Mouse (Mus musculus): Measurements from ENCODE around the gene Prss16. TPM values are rescaled to one million over a fixed set of nuclear protein-coding genes. Genes with fewer than 3 reads are reported as not detected.

Prss16 gene
- polyA plus RNA-seq, 1 experiment, result 0.08 TPM

DNA sequence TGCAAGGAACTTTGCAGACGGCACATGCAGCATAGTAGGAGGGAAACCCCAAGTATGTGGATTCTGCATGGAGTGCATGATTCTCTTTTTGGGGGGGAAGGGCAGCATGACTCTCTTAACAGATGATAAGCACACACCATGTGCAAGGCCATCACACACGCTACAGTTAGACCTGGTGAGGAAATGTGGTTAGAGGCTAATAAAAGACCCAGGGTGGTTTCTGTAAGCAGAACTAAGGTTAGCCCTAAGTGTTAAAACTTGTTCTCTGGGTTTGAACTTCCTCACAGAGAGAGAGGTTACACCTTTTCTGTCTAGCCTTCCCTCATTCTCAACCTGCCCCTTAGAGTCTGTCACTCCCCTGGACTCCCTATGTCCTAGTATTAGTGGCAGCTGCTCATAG lies 8.2 kb downstream of the Prss16 start:
- DNase-seq (ENCODE audit: low read depth), result no peak
- TF ChIP-seq POLR2A (IDR thresholded peaks at IDR 0.05; ENCODE audit: borderline replicate concordance, extremely low read depth, insufficient read depth, insufficient read length, poor library complexity, severe bottlenecking), result no peak
- TF ChIP-seq CTCF (IDR thresholded peaks at IDR 0.05; ENCODE audit: borderline replicate concordance, extremely low read depth, insufficient read depth, insufficient read length), result no peak

- DNase-seq (ENCODE audit: low read depth), result no peak
- no peak for TF ChIP-seq CTCF (IDR thresholded peaks at IDR 0.05; ENCODE audit: borderline replicate concordance, extremely low read depth, insufficient read depth, insufficient read length)
- TF ChIP-seq POLR2A (IDR thresholded peaks at IDR 0.05; ENCODE audit: borderline replicate concordance, extremely low read depth, insufficient read depth, insufficient read length, poor library complexity, severe bottlenecking), result no peak
Measured at GRCm38 (mm10) chr13:21999147-21999546, 10.4 kb downstream of the Prss16 start.

DNA sequence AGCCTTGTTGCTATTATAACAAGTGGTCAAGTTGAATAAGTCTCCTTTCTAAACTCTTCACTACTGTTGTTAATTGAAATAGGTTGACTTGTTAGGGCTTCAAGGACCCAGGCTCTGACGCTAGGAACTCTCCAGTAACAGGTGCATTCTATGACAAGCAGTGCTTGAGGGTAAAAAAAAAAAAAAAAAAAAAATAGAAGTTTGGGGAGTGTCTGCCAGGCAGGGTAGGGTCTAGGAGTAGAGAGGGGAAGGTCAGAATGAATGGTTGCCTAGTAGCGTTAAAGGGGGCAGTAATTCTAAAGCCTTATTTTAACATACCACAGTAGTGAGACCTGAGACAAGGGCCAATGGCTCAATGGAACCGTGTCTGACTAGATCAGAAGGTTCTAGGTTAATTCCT lies 11.1 kb downstream of the Prss16 start:
- no peak for TF ChIP-seq POLR2A (IDR thresholded peaks at IDR 0.05; ENCODE audit: borderline replicate concordance, extremely low read depth, insufficient read depth, insufficient read length, poor library complexity, severe bottlenecking)
- DNase-seq (ENCODE audit: low read depth), result no peak

DNA sequence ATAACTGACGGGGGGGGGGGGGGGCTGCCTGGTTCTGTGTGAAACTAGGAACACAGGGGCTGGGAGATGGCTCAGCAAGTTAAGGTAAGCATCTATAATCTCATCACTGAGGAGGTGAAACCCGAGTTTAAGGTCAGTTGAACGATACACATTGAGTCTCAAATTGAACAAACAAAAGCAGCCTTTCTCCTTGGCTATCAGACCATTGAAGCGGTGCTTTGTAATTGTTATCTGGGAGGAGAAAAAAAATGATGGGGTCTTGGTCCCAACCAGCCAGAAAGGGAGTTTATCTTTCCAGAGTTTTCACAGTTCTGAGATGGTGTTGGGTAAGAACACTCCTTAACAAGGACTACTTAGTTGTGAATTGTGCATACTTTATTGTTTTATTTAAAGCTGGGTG lies 11.7 kb downstream of the Prss16 start:
- no peak for DNase-seq (ENCODE audit: low read depth)
- TF ChIP-seq CTCF (IDR thresholded peaks at IDR 0.05; ENCODE audit: borderline replicate concordance, extremely low read depth, insufficient read depth, insufficient read length) (no peak), POLR2A (IDR thresholded peaks at IDR 0.05; ENCODE audit: borderline replicate concordance, extremely low read depth, insufficient read depth, insufficient read length, poor library complexity, severe bottlenecking) (no peak)

DNA sequence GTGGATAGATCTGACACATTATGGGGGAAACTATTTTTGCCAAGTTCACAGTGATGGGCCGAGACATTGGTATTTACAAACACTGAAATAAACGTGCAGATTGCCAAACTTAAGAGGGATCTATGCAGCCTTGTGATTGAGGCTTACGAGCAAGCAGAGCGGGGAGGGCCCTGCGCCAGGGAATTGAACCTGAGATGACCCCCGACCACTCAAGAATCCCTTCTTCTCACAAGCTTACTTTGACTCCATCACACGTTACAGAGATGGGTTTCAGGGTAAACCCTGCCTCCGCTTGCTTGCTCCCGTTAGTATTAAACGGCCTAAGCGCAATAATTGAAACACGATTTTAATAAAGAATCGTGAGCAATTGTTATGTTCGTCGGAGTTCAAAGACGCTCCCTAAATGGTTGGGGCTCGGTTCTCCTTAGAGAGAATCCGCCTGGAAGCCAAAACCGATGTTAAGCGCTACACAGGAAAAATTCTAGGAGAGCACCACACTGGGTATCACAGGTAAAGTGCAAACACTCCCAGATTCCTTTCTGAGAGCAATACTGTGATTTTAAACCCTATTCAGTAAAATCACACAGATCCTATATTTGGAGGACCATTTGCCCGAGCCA lies 12.2 kb downstream of the Prss16 start:
- peak; percentile 32 for DNase-seq (ENCODE audit: low read depth)

DNA sequence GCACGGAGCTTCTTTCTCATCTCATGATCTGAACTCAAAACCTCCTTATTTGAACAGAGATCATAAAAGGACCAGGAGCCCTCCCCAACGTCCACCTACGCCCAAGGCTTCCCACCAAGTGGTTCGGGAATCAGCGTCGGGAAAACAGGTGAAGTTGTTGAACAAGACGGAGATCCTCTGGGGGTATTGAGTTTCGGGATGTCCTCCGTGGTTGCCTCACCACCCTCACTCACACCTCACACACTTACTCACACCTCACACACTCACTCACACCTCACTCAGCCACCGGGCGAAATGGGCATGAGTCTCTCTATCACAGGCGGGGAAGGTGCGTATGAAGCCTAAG lies 12.7 kb downstream of the Prss16 start:
- DNase-seq (ENCODE audit: low read depth), result no peak
- TF ChIP-seq CTCF (IDR thresholded peaks at IDR 0.05; ENCODE audit: borderline replicate concordance, extremely low read depth, insufficient read depth, insufficient read length) (no peak), POLR2A (IDR thresholded peaks at IDR 0.05; ENCODE audit: borderline replicate concordance, extremely low read depth, insufficient read depth, insufficient read length, poor library complexity, severe bottlenecking) (no peak)

More for the DNA sequence above, 12.2 kb downstream of the Prss16 start:
- TF ChIP-seq POLR2A (IDR thresholded peaks at IDR 0.05; ENCODE audit: borderline replicate concordance, extremely low read depth, insufficient read depth, insufficient read length, poor library complexity, severe bottlenecking), result no peak
- TF ChIP-seq CTCF (IDR thresholded peaks at IDR 0.05; ENCODE audit: borderline replicate concordance, extremely low read depth, insufficient read depth, insufficient read length), result no peak

GRCm38 (mm10) chr13:21996101-21996839 lies 13.3 kb downstream of the Prss16 start:
- peak; percentile 62 for DNase-seq (ENCODE audit: low read depth)

GRCm38 (mm10) chr13:21995331-21995914 lies 14.1 kb downstream of the Prss16 start:
- DNase-seq (ENCODE audit: low read depth), result peak; percentile 64
- no peak for TF ChIP-seq POLR2A (IDR thresholded peaks at IDR 0.05; ENCODE audit: borderline replicate concordance, extremely low read depth, insufficient read depth, insufficient read length, poor library complexity, severe bottlenecking)
- TF ChIP-seq CTCF (IDR thresholded peaks at IDR 0.05; ENCODE audit: borderline replicate concordance, extremely low read depth, insufficient read depth, insufficient read length), result no peak

More at GRCm38 (mm10) chr13:21996101-21996839, 13.3 kb downstream of the Prss16 start:
- TF ChIP-seq POLR2A (IDR thresholded peaks at IDR 0.05; ENCODE audit: borderline replicate concordance, extremely low read depth, insufficient read depth, insufficient read length, poor library complexity, severe bottlenecking), result no peak

- peak; percentile 62 for DNase-seq (ENCODE audit: low read depth)
- TF ChIP-seq POLR2A (IDR thresholded peaks at IDR 0.05; ENCODE audit: borderline replicate concordance, extremely low read depth, insufficient read depth, insufficient read length, poor library complexity, severe bottlenecking), result no peak
Measured at GRCm38 (mm10) chr13:21994896-21995295, 14.6 kb downstream of the Prss16 start.

DNA sequence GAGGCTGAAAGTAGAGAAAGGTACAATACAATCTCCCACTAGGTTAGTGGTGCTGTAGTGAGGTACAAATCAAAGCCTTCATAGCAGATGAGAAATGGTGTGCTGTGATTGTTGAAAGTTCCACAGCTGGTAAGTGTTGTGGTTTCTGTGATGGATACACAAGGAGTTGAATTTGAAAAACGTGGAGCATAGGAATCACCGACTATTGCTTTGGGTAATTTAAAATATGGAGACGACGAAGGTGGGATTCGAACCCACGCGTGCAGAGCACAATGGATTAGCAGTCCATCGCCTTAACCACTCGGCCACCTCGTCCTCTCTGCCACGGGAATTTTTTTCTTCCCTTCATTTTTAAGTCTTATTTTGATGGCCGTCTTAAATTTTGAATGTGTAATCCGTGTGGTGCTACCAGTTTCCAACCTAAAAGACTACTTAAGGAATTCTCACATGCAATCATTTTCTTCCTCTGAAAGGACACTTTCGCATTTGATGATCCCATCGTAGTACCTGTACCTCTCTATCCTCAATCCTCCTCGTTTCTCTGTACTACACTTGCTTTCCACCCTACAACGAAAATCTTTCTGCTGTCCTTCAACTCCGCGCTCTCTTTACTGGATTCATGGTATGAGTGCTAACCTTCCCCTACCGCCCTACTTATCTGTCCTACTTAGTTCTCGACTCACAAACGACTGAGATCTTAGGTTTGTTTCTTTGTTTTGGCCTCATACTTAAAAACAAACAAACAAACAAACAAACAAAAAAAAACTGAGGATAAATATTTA lies 15.4 kb downstream of the Prss16 start:
- TF ChIP-seq CTCF (IDR thresholded peaks at IDR 0.05; ENCODE audit: borderline replicate concordance, extremely low read depth, insufficient read depth, insufficient read length) (no peak), POLR2A (IDR thresholded peaks at IDR 0.05; ENCODE audit: borderline replicate concordance, extremely low read depth, insufficient read depth, insufficient read length, poor library complexity, severe bottlenecking) (no peak)
- peak; percentile 50 for DNase-seq (ENCODE audit: low read depth)

DNA sequence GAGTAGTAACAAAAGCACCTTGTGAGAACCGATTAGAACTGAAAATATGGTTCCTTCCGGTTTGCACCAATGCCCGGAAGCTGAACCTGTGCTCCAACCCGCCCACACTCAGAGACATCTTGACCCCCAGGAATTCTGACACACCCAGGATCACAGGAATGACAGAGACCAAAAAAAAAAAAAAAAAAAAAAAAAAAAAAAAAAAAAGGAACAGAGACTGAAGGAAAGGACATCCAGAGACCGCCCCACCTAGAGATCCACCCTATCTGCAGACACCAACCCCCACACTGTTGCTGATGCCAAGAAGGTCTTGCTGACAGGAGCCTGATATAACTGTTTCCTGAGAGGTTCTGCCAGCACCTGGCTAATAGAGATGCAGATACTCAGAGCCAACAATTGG lies 17.0 kb downstream of the Prss16 start:
- TF ChIP-seq POLR2A (IDR thresholded peaks at IDR 0.05; ENCODE audit: borderline replicate concordance, extremely low read depth, insufficient read depth, insufficient read length, poor library complexity, severe bottlenecking), result no peak
- no peak for TF ChIP-seq CTCF (IDR thresholded peaks at IDR 0.05; ENCODE audit: borderline replicate concordance, extremely low read depth, insufficient read depth, insufficient read length)
- DNase-seq (ENCODE audit: low read depth), result no peak

Data from brain, embryonic 14.5 days (tissue).